Comparison of ENCODE assay signal across 20 mouse cellular contexts in genomic region chr7:16564491-16564890, GRCm38 (mm10).
"Had no signal": no experiment of that assay in that cellular context is flagged by ENCODE, and none has a peak within 500 bp of the region (broad histone marks: within the 10 kb centered on the region; RNA-seq: fewer than 3 reads in every experiment).

No protein-coding gene starts in this region.

- H3K27me3 ChIP-seq: heart, embryonic 12.5 days; hindbrain, embryonic 12.5 days; intestine, embryonic 15.5 days; kidney, embryonic 15.5 days; limb, embryonic 13.5 days; limb, embryonic 15.5 days had no signal

- H3K4me3 ChIP-seq: gastrocnemius, adult 2 months; heart, embryonic 10.5 days; heart, embryonic 12.5 days; hindbrain, embryonic 10.5 days; hindbrain, embryonic 12.5 days; intestine, embryonic 15.5 days; kidney, embryonic 15.5 days; layer of hippocampus, adult 2 months; left cerebral cortex, adult 2 months; limb, embryonic 13.5 days; limb, embryonic 15.5 days had no signal

- DNase-seq: gastrocnemius, adult 2 months; gastrocnemius, postnatal 10 days; heart, adult 18-20 months; heart, postnatal 10 days; heart, postnatal 4 days; kidney, adult 18-20 months; kidney, adult 9 months; kidney, postnatal 25 days had no signal

- H3K4me1 ChIP-seq: heart, embryonic 10.5 days; hindbrain, embryonic 10.5 days; hindbrain, embryonic 12.5 days; intestine, embryonic 15.5 days; kidney, embryonic 15.5 days; limb, embryonic 15.5 days had no signal

- H3K27ac ChIP-seq: gastrocnemius, adult 2 months; heart, embryonic 10.5 days; hindbrain, embryonic 10.5 days; hindbrain, embryonic 12.5 days; hindbrain, embryonic 14.5 days; intestine, embryonic 15.5 days; kidney, embryonic 15.5 days; kidney, postnatal 0 days; layer of hippocampus, adult 2 months; left cerebral cortex, adult 2 months; limb, embryonic 13.5 days; limb, embryonic 15.5 days had no signal

- H3K9me3 ChIP-seq: heart, embryonic 10.5 days; heart, embryonic 12.5 days; hindbrain, embryonic 10.5 days; hindbrain, embryonic 12.5 days; intestine, embryonic 15.5 days; kidney, embryonic 15.5 days; limb, embryonic 13.5 days; limb, embryonic 15.5 days had no signal
